Mouse (Mus musculus) heart, postnatal 10 days (tissue): ENCODE measurements around the gene Eno4. TPM values are rescaled to one million over a fixed set of nuclear protein-coding genes. Genes with fewer than 3 reads are reported as not detected.

Source experiments
- DNase-seq, 2 experiments: peaks; one replicate each; pipeline ENCODE4 v3.0.0; 2021
- intact Hi-C: fragments of 180-260 bp; cut with DNase I; formaldehyde crosslinking; loops from one replicate; pipeline ENCODE4 v1.15.1; 2025
- microRNA-seq, 2 experiments: library from miRNA; unstranded; fragments of <30 nt; microRNA quantifications; one replicate each; pipeline ENCODE4 v1.2.0; 2022
- total RNA-seq, 2 experiments: library from RNA; stranded (reverse); gene quantifications; 2 replicates each; pipeline ENCODE4 v1.2.3; 2021

Eno4 gene
- total RNA-seq, 2 experiments from 2014 or later: 0.12 TPM; not detected in 1

- DNase-seq: no peak
- intact Hi-C loops: no loop called here
These were observed 25.7 kb downstream of the Eno4 start for GRCm38 (mm10) chr19:58968731-58969506.

- DNase-seq: no peak
- intact Hi-C loops: no loop called here
These were observed 27.6 kb downstream of the Eno4 start for GRCm38 (mm10) chr19:58970826-58971225.

- intact Hi-C loops: no loop called here
- no peak for DNase-seq
These were observed 30.9 kb downstream of the Eno4 start for GRCm38 (mm10) chr19:58974126-58974525.

- intact Hi-C loops: no loop called here
- no peak for DNase-seq
These were observed 32.1 kb downstream of the Eno4 start for GRCm38 (mm10) chr19:58975216-58975863.

GRCm38 (mm10) chr19:58978401-58979171 is 35.4 kb downstream of the Eno4 start:
- peak; percentile 2 to 18 for DNase-seq
- intact Hi-C loops: no loop called here

GRCm38 (mm10) chr19:58979436-58980055 is 36.3 kb downstream of the Eno4 start:
- peak; percentile 50 to 59 for DNase-seq

GRCm38 (mm10) chr19:58980056-58980440 is 36.8 kb downstream of the Eno4 start:
- no peak for DNase-seq
- intact Hi-C loops: no loop called here

More at GRCm38 (mm10) chr19:58979436-58980055, 36.3 kb downstream of the Eno4 start:
- intact Hi-C loops: no loop called here

- DNase-seq: no peak
- intact Hi-C loops: no loop called here
These were observed 38.3 kb downstream of the Eno4 start for GRCm38 (mm10) chr19:58981571-58981970.

GRCm38 (mm10) chr19:59002827-59003226 is 59.6 kb downstream of the Eno4 start:
- intact Hi-C loops: no loop called here

GRCm38 (mm10) chr19:59006577-59007340 is 63.5 kb downstream of the Eno4 start:
- intact Hi-C loops: no loop called here
- no peak for DNase-seq

More at GRCm38 (mm10) chr19:59002827-59003226, 59.6 kb downstream of the Eno4 start:
- no peak for DNase-seq

GRCm38 (mm10) chr19:59010802-59011201 is 67.6 kb downstream of the Eno4 start:
- intact Hi-C loops: no loop called here
- no peak for DNase-seq

Small RNAs within 50 kb of the gene (microRNA-seq; reads per million reads assigned to microRNA genes)
- gene Mir3086: 0.95 to 1.4 reads per million in 2 experiments

Other genes starting within 250 kb of the Eno4 start
- under 1 TPM in 1 of 2 experiments, not detected in 1; 0.47 TPM for gene Pnliprp1, start 214.5 kb upstream of the Eno4 start, total RNA-seq
- not detected for gene Pnliprp2, start 183.7 kb upstream of the Eno4 start, total RNA-seq
- not detected for gene 1700019N19Rik, start 149.0 kb upstream of the Eno4 start, total RNA-seq
- gene Hspa12a, start 229 bp downstream of the Eno4 start, total RNA-seq: 10 to 100 TPM; 26.2 to 29.8 TPM
- 1 to 10 TPM; 2.6 TPM for gene Shtn1, start 132.7 kb downstream of the Eno4 start, total RNA-seq
- gene Vax1, start 226.6 kb downstream of the Eno4 start, total RNA-seq: not detected